Mouse (Mus musculus) layer of hippocampus, adult 2 months (tissue): ENCODE results near the gene Mrgprd. TPM values are rescaled to one million over a fixed set of nuclear protein-coding genes. Genes with fewer than 3 reads are reported as not detected.

Experiments
- DNase-seq, 2 experiments: peaks; one replicate each; pipeline ENCODE4 v3.0.0; 2022; ENCODE audit warnings: low spot score in 2 of 2
- H3K27ac ChIP-seq: fragments of 200-600 bp; 2 replicates; pipeline ENCODE4 v1.8.1; 2022
- H3K4me3 ChIP-seq: fragments of 200-600 bp; 2 replicates; pipeline ENCODE4 v1.8.1; 2022; ENCODE audit warnings: mild to moderate bottlenecking
- CTCF ChIP-seq: fragments of 200-600 bp; conservative IDR thresholded peaks from 2 replicates; pipeline ENCODE4 v1.8.1; 2022; ENCODE audit warnings: antibody characterized with exemption, mild to moderate bottlenecking, moderate library complexity
- long read RNA-seq, 2 experiments: library from polyadenylated mRNA; stranded (forward); transcript quantifications; one replicate each; pipeline ENCODE4 v2.0.0; 2021; ENCODE audit warnings: borderline mapping rate in 2 of 2
- total RNA-seq, 2 experiments: library from RNA; stranded (reverse); gene quantifications; 2 replicates each; pipeline ENCODE4 v1.2.3; 2021

Mrgprd gene
- total RNA-seq: not detected
- long read RNA-seq, experiment 1: 0 reads
- long read RNA-seq, experiment 2: 0 reads

DNA sequence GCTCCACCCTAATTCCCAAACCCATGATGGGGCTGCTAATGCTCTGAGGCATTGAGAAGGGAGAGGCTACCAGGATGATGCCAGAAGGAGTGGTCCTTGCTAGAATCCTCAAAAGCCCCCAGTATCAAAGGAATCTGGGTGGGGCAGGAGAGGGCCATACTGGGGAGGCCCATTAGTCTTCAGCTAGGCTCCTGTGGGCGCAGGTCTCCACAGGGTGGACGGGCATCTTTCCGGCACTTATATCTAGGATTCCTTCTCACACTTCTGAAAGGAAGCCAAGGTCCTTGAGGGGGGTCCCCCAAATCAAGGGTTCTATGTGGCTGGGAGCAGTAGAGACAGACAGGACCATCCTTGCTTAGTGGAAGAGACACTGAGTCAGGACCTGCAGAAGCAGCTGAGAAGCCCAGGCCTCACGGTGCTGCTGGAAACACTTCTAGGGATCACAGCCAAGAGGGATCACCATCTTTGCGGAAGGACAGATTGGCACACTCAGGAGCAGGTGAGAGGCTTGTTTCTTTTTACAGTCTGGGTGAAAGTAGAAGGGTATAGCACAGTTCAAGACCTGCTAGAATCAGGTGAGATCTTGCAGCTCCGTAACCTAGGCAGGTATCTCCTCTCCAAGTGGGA is at the start of gene Mrgprd:
TSS of gene Mrgprd (plus strand) at position 51 of the 627 bp plus-strand sequence.
- no peak within 1 kb of the TSS for H3K27ac ChIP-seq
- DNase-seq: no peak
- H3K4me3 ChIP-seq: no peak within 1 kb of the TSS
- no peak for TF ChIP-seq CTCF

DNA sequence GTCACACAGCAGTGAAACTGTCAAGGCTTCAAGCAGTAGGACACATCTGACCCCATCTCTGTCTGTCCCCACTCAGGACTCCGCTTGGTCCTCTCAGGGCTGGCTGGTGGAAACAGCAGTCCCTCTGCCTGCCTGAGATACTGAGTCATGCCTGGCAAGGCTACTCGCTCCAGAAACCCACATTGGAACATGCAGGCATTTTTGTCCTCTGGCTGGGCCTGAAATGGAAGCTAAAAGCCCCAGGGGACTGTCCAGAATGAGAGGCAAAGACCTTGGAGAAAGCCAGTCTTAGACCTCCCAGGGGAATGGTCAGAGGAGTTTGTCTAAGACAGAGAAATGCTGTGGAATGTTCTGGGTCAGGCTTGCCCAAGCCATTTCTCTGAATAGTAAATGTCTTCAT is 48.6 kb upstream of the Mrgprd start:
- no peak overlapping the region for H3K27ac ChIP-seq
- no peak overlapping the region for H3K4me3 ChIP-seq
- DNase-seq: no peak
- no peak for TF ChIP-seq CTCF

DNA sequence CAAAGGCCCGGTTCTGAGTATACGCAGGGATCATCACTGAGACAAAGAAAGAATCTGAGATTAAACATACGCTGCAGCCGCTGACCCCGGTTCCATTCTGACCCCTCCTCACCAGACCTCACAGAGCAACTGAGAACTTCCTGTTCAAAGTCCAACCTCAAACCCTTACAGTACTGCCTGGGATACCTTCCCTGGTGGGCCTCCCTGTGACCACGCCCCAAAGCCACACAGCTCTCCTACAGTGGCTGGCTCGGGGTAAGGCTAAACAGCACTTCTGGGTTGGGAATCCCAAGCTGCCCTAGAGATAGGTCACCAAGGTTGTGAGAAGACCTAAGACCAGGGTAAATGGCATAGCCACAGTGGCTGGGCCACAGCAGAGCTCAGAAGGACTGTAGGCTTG is 45.7 kb upstream of the Mrgprd start:
- Histone ChIP-seq H3K4me3 (no peak overlapping the region), H3K27ac (no peak overlapping the region)
- no peak for DNase-seq
- no peak for TF ChIP-seq CTCF

DNA sequence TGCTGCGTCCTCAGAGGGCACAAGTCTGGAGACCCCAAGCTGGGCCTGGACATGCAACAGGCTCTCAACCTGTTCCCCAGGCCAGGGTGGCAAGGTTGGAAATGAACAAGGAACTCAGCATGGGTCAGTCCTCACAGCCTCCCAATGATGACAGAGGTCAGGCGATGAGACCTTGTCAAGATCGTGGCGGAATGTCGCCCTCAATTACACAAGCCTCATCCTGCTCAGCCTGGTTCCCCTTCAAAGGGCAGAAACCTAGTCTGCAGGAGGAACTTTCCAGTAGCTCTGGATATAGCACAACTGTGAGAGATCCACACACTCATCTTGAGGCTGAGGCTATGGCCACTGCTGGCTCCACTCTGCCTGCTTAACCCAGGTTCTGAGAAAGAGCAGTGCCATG is 43.7 kb upstream of the Mrgprd start:
- DNase-seq: no peak
- no peak for TF ChIP-seq CTCF
- Histone ChIP-seq H3K4me3 (no peak overlapping the region), H3K27ac (no peak overlapping the region)

DNA sequence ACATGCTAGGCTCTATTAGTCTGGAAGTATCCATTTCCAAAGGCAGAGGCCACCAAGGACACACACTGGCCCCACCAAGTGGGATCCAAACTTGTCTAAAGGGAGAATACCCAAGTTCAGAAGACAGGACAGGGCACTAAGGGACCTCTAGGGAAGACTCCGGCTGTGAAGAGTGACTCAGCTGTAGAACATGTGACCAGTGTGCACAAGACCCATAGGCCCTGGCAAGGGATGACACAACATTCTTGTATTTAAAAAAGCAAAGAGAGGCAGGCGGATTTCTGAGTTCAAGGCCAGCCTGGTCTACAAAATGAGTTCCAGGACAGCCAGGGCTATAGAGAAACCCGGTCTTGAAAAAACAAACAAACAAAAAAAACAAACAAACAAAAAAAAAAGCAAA is 39.1 kb upstream of the Mrgprd start:
- DNase-seq: no peak
- H3K27ac ChIP-seq: no peak overlapping the region
- H3K4me3 ChIP-seq: no peak overlapping the region
- no peak for TF ChIP-seq CTCF

DNA sequence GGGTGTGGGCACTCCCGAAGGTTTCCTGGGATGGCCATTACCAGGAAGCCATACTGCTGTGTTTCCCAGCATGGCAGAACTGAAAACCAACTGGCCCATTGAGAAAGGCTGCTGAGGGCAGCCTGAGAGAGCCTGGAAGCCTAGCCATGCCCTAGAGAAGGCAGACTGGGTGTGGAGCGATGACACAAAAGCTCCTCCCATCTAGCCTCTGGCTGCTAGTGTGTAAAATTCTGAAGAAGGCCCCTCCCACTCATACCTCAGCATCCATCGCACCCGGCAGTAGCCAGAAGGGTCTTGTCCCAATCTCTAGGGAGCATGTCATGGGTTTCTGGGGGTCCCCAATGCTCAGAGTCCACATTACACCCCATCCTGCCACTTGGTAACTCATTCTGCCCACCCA is 33.2 kb upstream of the Mrgprd start:
- DNase-seq: no peak
- no peak overlapping the region for H3K27ac ChIP-seq

DNA sequence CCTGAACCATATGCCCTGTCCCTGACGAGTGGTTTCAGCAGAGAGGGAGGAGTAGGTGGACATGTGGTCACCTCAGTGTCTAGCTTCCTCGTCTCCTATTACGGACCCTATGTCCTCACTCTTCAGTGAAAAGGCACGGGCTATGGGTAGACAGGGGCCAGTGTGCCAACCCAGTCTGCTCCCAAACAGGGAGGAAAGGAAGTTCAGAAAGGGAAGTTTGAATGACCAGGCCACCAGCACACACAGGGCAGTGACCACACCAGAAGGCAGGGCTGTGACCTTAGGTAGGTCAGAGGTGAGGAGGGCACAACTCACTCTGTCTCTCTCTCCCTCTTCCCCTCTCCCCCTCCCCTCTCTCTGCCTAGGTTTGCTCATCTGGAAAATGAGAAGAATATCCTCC is 31.6 kb upstream of the Mrgprd start:
- H3K4me3 ChIP-seq: peak overlapping the region; percentile 66
- no peak for TF ChIP-seq CTCF
- no peak for DNase-seq
- peak overlapping the region; percentile 79; the same call in 1 of the 2 replicates for H3K27ac ChIP-seq

More for the DNA sequence above, 33.2 kb upstream of the Mrgprd start:
- TF ChIP-seq CTCF: no peak
- H3K4me3 ChIP-seq: no peak overlapping the region

DNA sequence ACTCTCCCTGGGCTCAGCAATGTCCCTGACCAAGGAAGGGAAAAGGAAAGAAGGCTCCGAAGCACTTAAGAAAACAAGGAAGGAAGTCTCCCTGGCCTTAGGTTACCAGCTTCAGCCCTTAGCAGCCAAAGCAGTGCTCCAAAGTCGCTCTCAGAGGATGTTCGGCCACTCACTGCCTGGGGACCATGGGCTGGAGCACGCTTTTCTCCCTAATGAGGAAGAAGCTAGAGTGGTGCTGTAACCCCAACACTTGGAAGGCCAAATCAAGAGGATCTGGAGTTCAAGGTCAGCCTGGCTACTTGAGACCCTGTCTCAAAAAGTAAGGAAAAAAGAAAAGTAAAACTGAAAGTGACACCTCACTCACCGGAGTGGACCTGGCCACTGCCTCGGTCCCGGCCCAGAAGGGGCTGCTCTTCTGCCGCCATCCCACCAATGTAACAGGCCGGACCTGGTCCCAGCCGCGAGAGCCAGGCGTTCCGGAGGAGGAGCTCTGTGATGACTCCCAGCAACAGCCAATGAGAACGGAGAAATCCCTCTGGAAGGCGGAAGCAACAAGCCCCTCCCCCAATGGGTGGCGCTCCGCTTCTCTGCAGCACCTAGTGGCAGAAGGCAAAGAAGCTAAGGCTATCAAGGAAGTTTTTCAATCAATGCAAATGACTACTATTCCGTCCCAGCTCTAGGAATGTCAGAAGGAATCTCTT is 31.0 kb upstream of the Mrgprd start, which contains the start of gene Tpcn2:
TSS of gene Tpcn2 (minus strand) at position 525 of the 701 bp plus-strand sequence.
- peak; percentile 79 for TF ChIP-seq CTCF
- H3K27ac ChIP-seq: peak within 1 kb of the TSS; percentile 79
- H3K4me3 ChIP-seq: peak within 1 kb of the TSS; percentile 66
- DNase-seq: peak; percentile 90 to 93

DNA sequence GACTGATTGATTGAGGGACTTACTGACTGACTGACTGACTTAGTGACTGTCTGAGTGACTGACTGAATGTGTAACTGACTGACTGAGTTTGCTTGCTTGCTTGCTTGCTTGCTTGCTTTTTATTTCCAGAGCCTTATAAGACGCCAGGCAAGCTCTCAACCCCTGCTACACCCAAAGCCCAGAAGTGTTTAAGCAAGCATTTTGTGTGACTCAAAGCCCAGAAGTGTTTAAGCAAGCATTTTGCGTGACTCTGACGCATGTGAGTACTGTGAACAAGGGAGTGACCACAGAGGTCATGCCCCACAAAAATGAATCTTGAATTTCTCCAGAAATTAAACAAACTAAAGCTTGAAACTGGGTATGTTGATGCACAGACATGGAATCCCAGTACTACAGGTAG is 30.3 kb upstream of the Mrgprd start:
- TF ChIP-seq CTCF: no peak
- no peak for DNase-seq
- Histone ChIP-seq H3K4me3 (no peak overlapping the region), H3K27ac (no peak overlapping the region)

DNA sequence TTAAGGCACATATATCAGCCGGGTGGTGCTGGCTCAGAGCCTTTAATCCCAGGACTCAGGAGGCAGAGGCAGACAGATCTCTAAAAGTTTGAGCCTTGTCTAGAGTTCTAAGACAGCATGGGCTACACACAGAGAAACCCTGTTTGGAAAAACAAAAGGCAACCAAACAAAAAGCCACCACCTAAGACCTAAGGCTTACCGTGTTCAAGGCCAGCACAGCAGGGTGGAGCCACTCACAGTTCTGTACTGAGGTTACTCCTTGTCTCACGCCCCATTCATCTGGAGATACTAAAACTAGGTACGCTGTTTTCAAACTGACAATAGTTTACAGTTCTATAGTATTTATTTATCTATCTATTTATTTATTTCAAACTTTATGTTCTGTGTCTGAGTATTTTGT is 29.2 kb upstream of the Mrgprd start:
- DNase-seq: no peak
- Histone ChIP-seq H3K27ac (no peak overlapping the region), H3K4me3 (no peak overlapping the region)
- no peak for TF ChIP-seq CTCF

DNA sequence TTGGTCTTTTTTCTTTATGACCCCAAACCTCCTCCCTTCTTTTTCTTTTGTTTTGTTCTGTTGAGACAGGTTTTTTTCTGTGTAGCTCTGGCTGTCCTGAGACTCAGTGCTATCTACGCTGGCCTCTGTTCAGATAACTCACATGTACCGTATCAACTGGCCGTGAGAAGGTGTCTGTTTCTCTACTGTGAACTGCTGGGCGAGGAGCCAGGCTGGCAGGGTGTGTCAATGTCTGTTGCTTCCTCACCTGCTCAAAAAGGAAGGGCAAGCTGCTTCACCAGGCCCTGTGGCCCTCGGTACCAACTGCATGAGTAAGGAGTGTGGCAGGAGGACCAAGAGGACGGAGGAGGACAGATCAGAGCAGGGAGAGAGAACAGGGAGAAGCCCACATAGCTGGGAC is 27.2 kb upstream of the Mrgprd start:
- H3K4me3 ChIP-seq: no peak overlapping the region
- DNase-seq: no peak
- no peak overlapping the region for H3K27ac ChIP-seq
- no peak for TF ChIP-seq CTCF

DNA sequence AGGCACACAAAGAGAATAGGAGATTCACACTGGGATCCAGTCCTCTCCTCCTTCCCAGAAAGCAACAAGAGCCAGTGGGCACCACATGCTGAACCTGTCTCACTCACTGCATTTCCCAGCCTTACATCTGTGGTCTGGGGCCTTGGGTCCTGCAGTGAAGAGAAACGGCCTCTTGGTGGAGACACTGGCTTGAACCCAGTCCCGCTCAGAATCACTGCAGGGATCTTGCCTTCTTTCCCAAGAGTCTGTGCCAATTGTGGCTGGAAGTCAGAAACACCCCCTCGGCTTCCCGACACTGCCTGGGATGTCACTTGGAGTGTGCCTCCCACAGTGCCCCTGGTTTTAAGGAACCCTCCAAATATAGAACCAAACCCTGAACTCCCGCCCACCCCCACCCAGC is 25.3 kb upstream of the Mrgprd start:
- no peak overlapping the region for H3K27ac ChIP-seq
- DNase-seq: no peak
- H3K4me3 ChIP-seq: no peak overlapping the region
- TF ChIP-seq CTCF: peak; percentile 74

DNA sequence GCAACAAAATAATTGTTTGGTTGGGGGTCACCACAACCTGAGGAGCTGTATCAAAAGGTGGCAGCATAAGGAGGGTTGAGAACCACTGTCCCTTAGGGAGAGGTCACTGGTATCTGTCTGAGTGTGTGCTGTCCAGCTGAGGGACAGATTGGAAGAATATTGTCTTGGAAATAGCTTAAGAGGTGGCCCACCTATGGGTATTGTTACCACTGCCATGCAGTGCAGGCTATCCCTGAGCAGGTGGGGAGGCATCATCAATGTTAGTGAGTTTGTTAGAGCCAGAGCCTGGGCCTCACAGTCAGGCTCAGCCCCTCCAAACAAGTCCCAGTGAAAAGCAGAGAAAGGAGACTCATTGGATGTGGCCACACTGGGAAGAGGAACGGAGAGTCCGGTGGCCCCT is 22.8 kb upstream of the Mrgprd start:
- no peak overlapping the region for H3K4me3 ChIP-seq
- H3K27ac ChIP-seq: no peak overlapping the region
- DNase-seq: no peak
- TF ChIP-seq CTCF: no peak

DNA sequence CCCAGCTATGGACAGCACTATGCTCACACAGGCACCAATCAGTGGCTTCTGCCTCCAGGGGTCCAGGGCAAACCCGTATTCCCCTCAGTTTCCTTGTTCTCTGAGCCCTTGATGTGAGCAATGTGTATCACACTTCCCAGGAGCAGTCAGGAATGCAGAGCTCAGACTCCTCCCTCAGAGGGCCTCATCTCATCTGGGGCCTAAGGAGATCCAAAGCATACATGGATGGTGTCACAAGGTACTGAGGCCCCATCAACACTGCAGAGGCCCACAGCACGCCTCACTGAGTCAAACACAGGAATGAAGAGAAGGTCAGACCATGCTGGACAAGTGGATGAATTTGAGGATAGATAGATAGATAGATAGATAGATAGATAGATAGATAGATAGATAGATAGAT is 21.9 kb upstream of the Mrgprd start:
- no peak overlapping the region for H3K27ac ChIP-seq
- no peak overlapping the region for H3K4me3 ChIP-seq
- TF ChIP-seq CTCF: no peak
- no peak for DNase-seq
